8 mouse cellular contexts compared by ENCODE assay signal in genomic region chr4:133432560-133433171, GRCm38 (mm10). TPM values are rescaled to one million over a fixed set of nuclear protein-coding genes. Genes with fewer than 3 reads are reported as not detected.
DNase-seq lines count a peak whose midpoint lies in the region; ATAC-seq lines count a peak whose summit lies in the region.

No protein-coding gene starts in this region.

- no peak overlapping the region for H3K27ac ChIP-seq in liver, embryonic 11.5 days (ENCODE audit: low read depth, low read length)
- H3K27ac ChIP-seq in hindbrain, embryonic 15.5 days (replicated peaks), result peak overlapping the region; percentile 16
- H3K27ac ChIP-seq in midbrain, embryonic 10.5 days (replicated peaks), result peak overlapping the region; percentile 71

- no peak for ATAC-seq in liver, embryonic 11.5 days (replicated peaks; ENCODE audit: low FRiP score)
- peak; percentile 74 for ATAC-seq in hindbrain, embryonic 15.5 days (ENCODE audit: low FRiP score, low read depth)

- peak overlapping the region; percentile 47 for H3K4me2 ChIP-seq in liver, embryonic 11.5 days
- H3K4me2 ChIP-seq in hindbrain, embryonic 15.5 days, result peak overlapping the region; percentile 26

- DNase-seq in liver, embryonic 11.5 days (ENCODE audit: low spot score), result no peak
- DNase-seq in liver, result no peak
- peak; percentile 78 for DNase-seq in embryo, embryonic 10 days (ENCODE audit: low spot score)
- peak; percentile 48 for DNase-seq in midbrain, embryonic 10.5 days (ENCODE audit: low spot score)
- no peak for DNase-seq in adipocyte (ENCODE audit: low spot score)
- DNase-seq in spleen, adult 18-20 months, result no peak
- no peak for DNase-seq in urinary bladder, postnatal 25 days (ENCODE audit: low spot score)

- no peaks in the 10 kb centered on the region for H3K27me3 ChIP-seq in liver, embryonic 11.5 days (replicated peaks; ENCODE audit: control insufficient read depth, insufficient read depth, low read length)
- H3K27me3 ChIP-seq in hindbrain, embryonic 15.5 days, result no peaks in the 10 kb centered on the region
- no peaks in the 10 kb centered on the region; the same call in 1 of the 2 replicates for H3K27me3 ChIP-seq in midbrain, embryonic 10.5 days (ENCODE audit: low read depth, poor library complexity, severe bottlenecking)

- H3K9me3 ChIP-seq in liver, embryonic 11.5 days (ENCODE audit: control insufficient read depth, low read length), result no peaks in the 10 kb centered on the region
- no peaks in the 10 kb centered on the region for H3K9me3 ChIP-seq in hindbrain, embryonic 15.5 days
- no peaks in the 10 kb centered on the region for H3K9me3 ChIP-seq in midbrain, embryonic 10.5 days (replicated peaks)

- H3K9ac ChIP-seq in liver, embryonic 11.5 days (ENCODE audit: low read depth, low read length), result no peak overlapping the region
- H3K9ac ChIP-seq in hindbrain, embryonic 15.5 days, result no peak overlapping the region

- H3K4me1 ChIP-seq in liver, embryonic 11.5 days (replicated peaks; ENCODE audit: control insufficient read depth, insufficient read depth, low read length), result peaks cover 4% of the 10 kb centered on the region
- H3K4me1 ChIP-seq in hindbrain, embryonic 15.5 days (replicated peaks), result peaks cover 9% of the 10 kb centered on the region
- H3K4me1 ChIP-seq in midbrain, embryonic 10.5 days, result peaks cover 21% of the 10 kb centered on the region

- no peaks in the 10 kb centered on the region for H3K36me3 ChIP-seq in liver, embryonic 11.5 days (ENCODE audit: control insufficient read depth, insufficient read depth, low read length)
- H3K36me3 ChIP-seq in hindbrain, embryonic 15.5 days, result no peaks in the 10 kb centered on the region
- H3K36me3 ChIP-seq in midbrain, embryonic 10.5 days, result no peaks in the 10 kb centered on the region

- H3K4me3 ChIP-seq in liver, embryonic 11.5 days (ENCODE audit: low read depth, low read length), result no peak overlapping the region
- 0 out of 2 replicates have a peak overlapping the region, but pooled peaks have one; percentile 0 for H3K4me3 ChIP-seq in hindbrain, embryonic 15.5 days
- peak overlapping the region; percentile 32; the same call in 1 of the 2 replicates for H3K4me3 ChIP-seq in midbrain, embryonic 10.5 days

- 19% methylated on average over 17 of the region's 17 CpGs for WGBS in liver, embryonic 11.5 days
- 17% methylated on average over 17 of the region's 17 CpGs for WGBS in hindbrain, embryonic 15.5 days
- WGBS in midbrain, embryonic 10.5 days, result 27% methylated on average over 17 of the region's 17 CpGs

RNA-seq across cellular contexts. Expression of gene Tent5b, which starts 47.3 kb away (rescaled TPM):
- polyA plus RNA-seq in liver, embryonic 11.5 days (2014; fragmentation: Nextera tagmentation; extraction: Ambion mirVana), result 0.38 TPM in 1 of 2 replicates, not detected in the other
- 0.49 and 0.58 TPM in 2 replicates for polyA plus RNA-seq in hindbrain, embryonic 15.5 days (2015; fragmentation: Nextera tagmentation; extraction: Ambion mirVana)
- 0.58 and 0.86 TPM in 2 replicates for polyA plus RNA-seq in midbrain, embryonic 10.5 days (2016; fragmentation: Nextera tagmentation; extraction: Ambion mirVana)

Comparison
In these comparisons a context has a peak if more than half of its experiments do, and no peak if none do; other contexts are left out.
1. DNase-seq: peak in embryo, embryonic 10 days (single experiment) and midbrain, embryonic 10.5 days (single experiment); none in liver, embryonic 11.5 days (single experiment), liver (single experiment), adipocyte (single experiment), spleen, adult 18-20 months (0 of 2) and urinary bladder, postnatal 25 days (single experiment).